Mouse (Mus musculus) C2C12 (cell line): ENCODE data around the gene Ppp4r1.

Experiments
- CTCF ChIP-seq: IDR thresholded peaks from one replicate; pipeline ENCODE4 v1.5.1; 2011; ENCODE audit not compliant: control insufficient read depth, insufficient read depth, insufficient read length
- USF1 ChIP-seq: IDR thresholded peaks from one replicate; pipeline ENCODE4 v1.6.1; 2011; ENCODE audit warnings: low read depth, mild to moderate bottlenecking, control low read depth, moderate library complexity

DNA sequence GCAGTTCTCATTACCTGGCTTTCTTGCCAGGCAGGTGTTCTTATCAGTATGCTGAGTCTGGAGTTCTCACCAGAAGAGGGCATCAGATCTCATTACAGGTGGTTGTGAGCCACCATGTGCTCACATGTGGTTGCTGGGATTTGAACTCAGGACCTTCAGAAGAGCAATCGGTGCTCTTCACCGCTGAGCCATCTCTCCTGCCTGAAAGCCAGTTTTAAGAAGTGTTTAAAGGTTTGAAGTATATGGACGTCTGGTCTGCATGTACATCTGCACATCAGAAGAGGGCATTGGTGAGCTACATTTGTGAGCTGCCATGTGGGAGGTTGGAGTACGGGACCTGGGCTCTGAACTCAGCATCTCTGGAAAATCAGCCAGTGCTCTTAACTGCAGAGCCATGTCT, 8.8 kb upstream of the Ppp4r1 start:
- no peak for TF ChIP-seq CTCF
- no peak for TF ChIP-seq USF1
